In the genomic region with DNA sequence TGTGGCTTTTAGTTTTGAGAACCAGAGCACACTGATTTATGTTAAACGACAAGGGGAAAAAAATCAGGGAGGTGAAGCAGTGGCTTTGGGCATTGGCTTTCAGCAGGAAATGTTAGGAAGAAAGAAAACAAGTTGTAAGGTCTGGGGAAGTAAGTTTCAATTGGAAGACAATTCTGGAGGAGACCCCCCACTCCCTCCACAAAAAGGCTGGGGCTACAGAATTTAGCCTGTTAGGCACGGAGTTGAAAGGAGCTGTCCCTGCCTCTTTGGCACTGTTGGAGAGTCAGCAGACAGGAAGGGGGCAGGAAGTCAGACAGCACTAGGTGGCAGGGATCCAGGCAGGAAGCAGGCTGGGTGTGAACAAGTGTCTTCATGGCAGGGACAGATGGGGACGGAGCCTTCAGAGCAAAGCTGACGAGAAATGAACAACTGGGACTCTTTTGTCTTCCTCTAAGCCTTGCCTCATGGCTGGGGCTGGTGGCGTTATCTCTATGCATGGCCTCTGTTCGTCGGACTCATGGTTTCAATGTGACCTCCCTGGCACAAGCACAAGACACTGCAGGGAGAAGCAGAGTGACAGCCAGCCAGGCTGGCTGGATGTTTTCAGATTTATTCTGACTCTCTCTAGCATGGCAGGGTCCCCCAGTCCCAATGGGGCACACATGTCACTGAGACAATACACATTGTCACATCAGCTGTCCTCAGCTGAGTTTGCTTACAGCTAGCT, we compare ENCODE assay signal across 9 mouse cellular contexts.
A peak's percentile ranks its signal among the peaks of the same experiment; 100 is the strongest.
DNase-seq lines count a peak whose midpoint lies in the region; ATAC-seq and TF ChIP-seq lines count a peak whose summit lies in the region.
"Had no signal": no experiment of that assay in that cellular context is flagged by ENCODE, and none has a peak within 500 bp of the region (broad histone marks: within the 10 kb centered on the region; RNA-seq: fewer than 3 reads in every experiment).

No protein-coding gene starts in this region.

- 10% methylated on average over 7 of the region's 7 CpGs for WGBS in forebrain, embryonic 12.5 days
- WGBS in heart, embryonic 13.5 days, result 6% methylated on average over 7 of the region's 7 CpGs
- WGBS in kidney, postnatal 0 days, result 20% methylated on average over 7 of the region's 7 CpGs
- WGBS in limb, embryonic 13.5 days, result 31% methylated on average over 7 of the region's 7 CpGs
- 8% methylated on average over 7 of the region's 7 CpGs for WGBS in midbrain, embryonic 13.5 days

- no peaks in the 10 kb centered on the region for H3K36me3 ChIP-seq in forebrain, embryonic 12.5 days (replicated peaks)
- no peaks in the 10 kb centered on the region for H3K36me3 ChIP-seq in heart, embryonic 13.5 days
- no peaks in the 10 kb centered on the region for H3K36me3 ChIP-seq in kidney, postnatal 0 days (ENCODE audit: insufficient read depth, low read length)
- H3K36me3 ChIP-seq in limb, embryonic 13.5 days, result no peaks in the 10 kb centered on the region
- no peaks in the 10 kb centered on the region for H3K36me3 ChIP-seq in midbrain, embryonic 13.5 days
- H3K36me3 ChIP-seq: liver, embryonic 13.5 days had no signal

- peak; percentile 63 for DNase-seq in urinary bladder, postnatal 14 days (ENCODE audit: low spot score)
- DNase-seq in urinary bladder, postnatal 10 days (ENCODE audit: low spot score), result no peak
- DNase-seq in kidney, postnatal 0 days (ENCODE audit: low spot score), result peak; percentile 79
- DNase-seq in telencephalon, adult 2 months (ENCODE audit: low read depth, low spot score), result peak; percentile 78
- DNase-seq: liver, embryonic 13.5 days had no signal

- no peak overlapping the region for H3K4me3 ChIP-seq in forebrain, embryonic 12.5 days (replicated peaks)
- no peak overlapping the region; the same call in 1 of the 2 replicates for H3K4me3 ChIP-seq in heart, embryonic 13.5 days
- no peak overlapping the region for H3K4me3 ChIP-seq in kidney, postnatal 0 days (replicated peaks; ENCODE audit: low read depth, low read length)
- H3K4me3 ChIP-seq in limb, embryonic 13.5 days, result no peak overlapping the region
- no peak overlapping the region for H3K4me3 ChIP-seq in midbrain, embryonic 13.5 days (replicated peaks)
- H3K4me3 ChIP-seq: liver, embryonic 13.5 days had no signal

- H3K4me1 ChIP-seq in forebrain, embryonic 12.5 days, result peaks cover 21% of the 10 kb centered on the region
- peaks cover 39% of the 10 kb centered on the region for H3K4me1 ChIP-seq in heart, embryonic 13.5 days
- 0 out of 2 replicates have a peak, but pooled peaks cover 3% of the 10 kb centered on the region for H3K4me1 ChIP-seq in kidney, postnatal 0 days (replicated peaks; ENCODE audit: insufficient read depth, low read length)
- peaks cover 27% of the 10 kb centered on the region for H3K4me1 ChIP-seq in limb, embryonic 13.5 days
- H3K4me1 ChIP-seq in midbrain, embryonic 13.5 days (replicated peaks), result peaks cover 23% of the 10 kb centered on the region

- no peaks in the 10 kb centered on the region for H3K9me3 ChIP-seq in forebrain, embryonic 12.5 days
- H3K9me3 ChIP-seq in heart, embryonic 13.5 days, result no peaks in the 10 kb centered on the region
- no peaks in the 10 kb centered on the region for H3K9me3 ChIP-seq in kidney, postnatal 0 days (replicated peaks; ENCODE audit: low read length)
- H3K9me3 ChIP-seq in limb, embryonic 13.5 days, result no peaks in the 10 kb centered on the region
- H3K9me3 ChIP-seq in midbrain, embryonic 13.5 days, result no peaks in the 10 kb centered on the region
- H3K9me3 ChIP-seq: liver, embryonic 13.5 days had no signal

- no peak for TF ChIP-seq CTCF in kidney, postnatal 0 days (IDR thresholded peaks at IDR 0.05; ENCODE audit: low read depth)

- peak overlapping the region; percentile 21 for H3K4me2 ChIP-seq in forebrain, embryonic 12.5 days
- peak overlapping the region; percentile 54 for H3K4me2 ChIP-seq in heart, embryonic 13.5 days
- H3K4me2 ChIP-seq in kidney, postnatal 0 days (ENCODE audit: low read length), result no peak overlapping the region
- H3K4me2 ChIP-seq in limb, embryonic 13.5 days (replicated peaks), result no peak overlapping the region
- H3K4me2 ChIP-seq in midbrain, embryonic 13.5 days (replicated peaks), result peak overlapping the region; percentile 5
- H3K4me2 ChIP-seq: liver, embryonic 13.5 days had no signal

- no peak overlapping the region for H3K9ac ChIP-seq in forebrain, embryonic 12.5 days
- peak overlapping the region; percentile 62 for H3K9ac ChIP-seq in heart, embryonic 13.5 days
- no peak overlapping the region for H3K9ac ChIP-seq in kidney, postnatal 0 days (ENCODE audit: low read depth, low read length)
- peak overlapping the region; percentile 13; the same call in 1 of the 2 replicates for H3K9ac ChIP-seq in limb, embryonic 13.5 days
- no peak overlapping the region for H3K9ac ChIP-seq in midbrain, embryonic 13.5 days (replicated peaks)
- H3K9ac ChIP-seq: liver, embryonic 13.5 days had no signal

- ATAC-seq in forebrain, embryonic 12.5 days (ENCODE audit: low FRiP score), result peak; percentile 65; the same call in 1 of the 2 replicates
- peak; percentile 71 for ATAC-seq in heart, embryonic 13.5 days (ENCODE audit: extremely low read depth, insufficient number of reproducible peaks, low FRiP score, low TSS enrichment)
- ATAC-seq in kidney, postnatal 0 days (replicated peaks; ENCODE audit: low FRiP score, low read depth), result no peak
- ATAC-seq in limb, embryonic 13.5 days (ENCODE audit: low FRiP score, low read depth), result peak; percentile 72
- ATAC-seq in midbrain, embryonic 13.5 days, result peak; percentile 85

- no peaks in the 10 kb centered on the region for H3K27me3 ChIP-seq in forebrain, embryonic 12.5 days
- H3K27me3 ChIP-seq in heart, embryonic 13.5 days (replicated peaks), result no peaks in the 10 kb centered on the region
- H3K27me3 ChIP-seq in kidney, postnatal 0 days (ENCODE audit: insufficient read depth, low read length), result no peaks in the 10 kb centered on the region
- H3K27me3 ChIP-seq in limb, embryonic 13.5 days, result no peaks in the 10 kb centered on the region
- H3K27me3 ChIP-seq in midbrain, embryonic 13.5 days, result no peaks in the 10 kb centered on the region
- H3K27me3 ChIP-seq: liver, embryonic 13.5 days had no signal

- peak overlapping the region; percentile 75 for H3K27ac ChIP-seq in forebrain, embryonic 12.5 days
- peak overlapping the region; percentile 94 for H3K27ac ChIP-seq in heart, embryonic 13.5 days (replicated peaks)
- H3K27ac ChIP-seq in kidney, postnatal 0 days, result no peak overlapping the region
- H3K27ac ChIP-seq in limb, embryonic 13.5 days, result no peak overlapping the region; the same call in 1 of the 2 replicates
- H3K27ac ChIP-seq in midbrain, embryonic 13.5 days, result peak overlapping the region; percentile 63
- H3K27ac ChIP-seq: liver, embryonic 13.5 days had no signal

Comparison
In these comparisons a context has a peak if more than half of its experiments do, and no peak if none do; other contexts are left out.
1. H3K27ac ChIP-seq: peak in forebrain, embryonic 12.5 days (single experiment), heart, embryonic 13.5 days (single experiment) and midbrain, embryonic 13.5 days (single experiment); none in kidney, postnatal 0 days (single experiment) and limb, embryonic 13.5 days (single experiment).
2. H3K4me2 ChIP-seq: peak in forebrain, embryonic 12.5 days (single experiment), heart, embryonic 13.5 days (single experiment) and midbrain, embryonic 13.5 days (single experiment); none in kidney, postnatal 0 days (single experiment) and limb, embryonic 13.5 days (single experiment).
3. H3K9ac ChIP-seq: peak in heart, embryonic 13.5 days (single experiment) and limb, embryonic 13.5 days (single experiment); none in forebrain, embryonic 12.5 days (single experiment), kidney, postnatal 0 days (single experiment) and midbrain, embryonic 13.5 days (single experiment).